Mouse (Mus musculus): ENCODE results near the gene Atp8b4. TPM values are rescaled to one million over a fixed set of nuclear protein-coding genes. Genes with fewer than 3 reads are reported as not detected.

The Atp8b4 gene
- polyA plus RNA-seq, 1 experiment: not detected

DNA sequence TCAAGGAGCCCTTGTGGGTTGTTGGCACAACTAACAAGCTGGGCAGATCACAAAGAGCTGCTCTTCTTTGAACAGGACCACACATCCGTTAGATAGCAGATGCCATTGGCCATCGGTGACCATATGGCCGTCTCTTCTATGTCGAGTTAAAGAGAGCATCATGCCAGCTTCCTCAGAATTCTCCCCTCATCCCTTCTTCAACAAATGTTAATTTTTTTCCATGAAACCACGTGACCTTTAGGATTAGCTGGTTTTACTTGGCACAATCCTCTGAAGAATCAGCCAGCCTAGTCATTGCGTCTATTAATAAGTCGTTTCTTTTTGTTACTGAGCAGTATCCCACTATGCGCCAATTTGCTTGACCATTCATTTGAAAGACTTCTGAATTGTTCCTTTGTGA lies 75.8 kb downstream of the Atp8b4 start:
- H3K4me1 ChIP-seq (ENCODE audit: control insufficient read depth, insufficient read depth, low read length): no peaks in the 10 kb centered on the region
- WGBS: 37% methylated on average over 8 of the region's 8 CpGs
- TF ChIP-seq CTCF (IDR thresholded peaks at IDR 0.05; ENCODE audit: insufficient read depth, low read depth, low read length): no peak
- no peak for TF ChIP-seq POLR2A (IDR thresholded peaks at IDR 0.05; ENCODE audit: insufficient read depth, low read depth, low read length)

DNA sequence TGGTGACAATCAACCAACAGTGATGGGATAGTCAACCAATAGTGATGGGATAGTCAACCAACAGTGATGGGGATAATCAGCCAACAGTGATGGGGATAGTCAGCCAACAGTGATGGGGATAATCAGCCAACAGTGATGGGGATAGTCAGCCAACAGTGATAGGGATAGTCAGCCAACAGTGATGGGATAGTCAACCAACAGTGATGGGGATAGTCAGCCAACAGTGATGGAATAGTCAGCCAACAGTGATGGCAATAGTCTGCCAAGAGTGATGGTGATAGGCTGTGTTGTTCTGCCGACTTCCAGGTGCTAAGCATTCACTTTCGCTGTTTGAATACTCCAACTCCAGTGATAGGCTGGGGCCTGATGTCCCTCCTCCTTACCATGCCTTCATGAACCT lies 79.6 kb downstream of the Atp8b4 start:
- Histone ChIP-seq H3K27ac (ENCODE audit: insufficient read depth, low read depth, low read length) (no peak overlapping the region), H3K4me3 (ENCODE audit: insufficient read depth, low read depth, low read length) (no peak overlapping the region), H3K4me1 (ENCODE audit: control insufficient read depth, insufficient read depth, low read length) (no peaks in the 10 kb centered on the region)
- 83% methylated on average over 2 of the region's 2 CpGs for WGBS
- TF ChIP-seq POLR2A (IDR thresholded peaks at IDR 0.05; ENCODE audit: insufficient read depth, low read depth, low read length) (no peak), CTCF (IDR thresholded peaks at IDR 0.05; ENCODE audit: insufficient read depth, low read depth, low read length) (no peak)

More for the DNA sequence above, 75.8 kb downstream of the Atp8b4 start:
- no peak overlapping the region for H3K27ac ChIP-seq (ENCODE audit: insufficient read depth, low read depth, low read length)
- no peak overlapping the region for H3K4me3 ChIP-seq (ENCODE audit: insufficient read depth, low read depth, low read length)

DNA sequence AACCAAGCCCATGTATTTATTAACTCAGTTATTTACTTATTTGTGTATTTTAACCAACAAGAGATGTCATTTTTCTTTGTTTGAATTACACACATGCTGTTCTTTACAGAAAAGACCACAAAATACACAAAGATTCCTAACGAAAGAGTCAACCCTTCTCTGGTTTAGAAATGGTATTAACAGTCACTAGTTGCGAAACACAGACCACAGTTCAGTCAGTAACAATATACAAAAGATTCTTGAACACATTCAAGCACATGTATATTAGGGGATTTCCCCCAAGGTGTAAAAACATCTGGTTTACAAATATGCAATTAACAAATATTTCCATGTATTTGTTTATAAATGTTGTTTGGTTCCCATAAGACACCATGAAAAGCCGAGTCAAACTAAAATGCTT lies 81.6 kb downstream of the Atp8b4 start:
- Histone ChIP-seq H3K4me3 (ENCODE audit: insufficient read depth, low read depth, low read length) (no peak overlapping the region), H3K27ac (ENCODE audit: insufficient read depth, low read depth, low read length) (no peak overlapping the region), H3K4me1 (ENCODE audit: control insufficient read depth, insufficient read depth, low read length) (no peaks in the 10 kb centered on the region)
- TF ChIP-seq CTCF (IDR thresholded peaks at IDR 0.05; ENCODE audit: insufficient read depth, low read depth, low read length): no peak
- no peak for TF ChIP-seq POLR2A (IDR thresholded peaks at IDR 0.05; ENCODE audit: insufficient read depth, low read depth, low read length)
- WGBS: 93% methylated on average over 3 of the region's 3 CpGs

DNA sequence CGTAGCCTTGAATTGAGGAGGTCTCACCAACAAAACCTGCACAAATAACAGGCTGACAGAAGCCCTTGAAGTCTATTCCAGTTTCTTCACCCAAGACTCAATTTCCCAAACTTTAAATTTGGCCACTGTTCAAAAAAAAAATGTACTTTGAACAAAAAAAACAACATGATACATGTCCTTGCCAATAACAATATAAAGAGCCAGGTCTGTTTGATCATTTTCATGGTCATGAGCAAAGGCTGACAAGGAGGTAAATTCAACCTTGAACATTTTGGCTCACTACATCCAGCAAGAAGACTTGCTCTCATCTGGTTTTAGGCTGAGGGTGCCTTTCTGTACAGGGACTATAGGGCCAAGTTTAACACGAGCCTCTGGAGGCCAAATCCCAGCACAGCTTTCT lies 83.7 kb downstream of the Atp8b4 start:
- Histone ChIP-seq H3K27ac (ENCODE audit: insufficient read depth, low read depth, low read length) (no peak overlapping the region), H3K4me3 (ENCODE audit: insufficient read depth, low read depth, low read length) (no peak overlapping the region), H3K4me1 (ENCODE audit: control insufficient read depth, insufficient read depth, low read length) (no peaks in the 10 kb centered on the region)
- whole genome bisulfite sequencing: 44% methylated on average over 2 of the region's 2 CpGs
- TF ChIP-seq POLR2A (IDR thresholded peaks at IDR 0.05; ENCODE audit: insufficient read depth, low read depth, low read length) (no peak), CTCF (IDR thresholded peaks at IDR 0.05; ENCODE audit: insufficient read depth, low read depth, low read length) (no peak)

DNA sequence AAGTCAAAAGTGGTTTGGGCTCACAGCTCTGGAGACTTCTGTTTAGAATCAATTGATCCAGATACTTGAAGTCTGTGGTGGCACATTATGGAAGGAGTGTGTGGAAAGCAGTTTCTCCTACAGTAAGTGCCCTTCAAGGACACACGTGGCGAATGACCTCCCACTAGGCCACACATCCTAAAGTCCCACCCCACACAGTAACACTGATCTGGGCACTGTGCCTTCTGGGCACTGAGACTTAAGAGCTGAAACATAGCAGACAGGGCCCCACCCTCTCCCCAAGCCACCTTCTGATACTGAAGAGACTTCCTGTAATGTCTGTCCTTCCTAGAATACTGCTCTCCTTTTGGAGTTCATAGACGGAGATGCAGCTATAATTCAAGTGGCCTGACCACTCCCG lies 84.5 kb downstream of the Atp8b4 start:
- no peak overlapping the region for H3K27ac ChIP-seq (ENCODE audit: insufficient read depth, low read depth, low read length)
- WGBS: 67% methylated on average over 4 of the region's 4 CpGs
- no peak overlapping the region for H3K4me3 ChIP-seq (ENCODE audit: insufficient read depth, low read depth, low read length)
- no peaks in the 10 kb centered on the region for H3K4me1 ChIP-seq (ENCODE audit: control insufficient read depth, insufficient read depth, low read length)
- TF ChIP-seq POLR2A (IDR thresholded peaks at IDR 0.05; ENCODE audit: insufficient read depth, low read depth, low read length): no peak
- no peak for TF ChIP-seq CTCF (IDR thresholded peaks at IDR 0.05; ENCODE audit: insufficient read depth, low read depth, low read length)

DNA sequence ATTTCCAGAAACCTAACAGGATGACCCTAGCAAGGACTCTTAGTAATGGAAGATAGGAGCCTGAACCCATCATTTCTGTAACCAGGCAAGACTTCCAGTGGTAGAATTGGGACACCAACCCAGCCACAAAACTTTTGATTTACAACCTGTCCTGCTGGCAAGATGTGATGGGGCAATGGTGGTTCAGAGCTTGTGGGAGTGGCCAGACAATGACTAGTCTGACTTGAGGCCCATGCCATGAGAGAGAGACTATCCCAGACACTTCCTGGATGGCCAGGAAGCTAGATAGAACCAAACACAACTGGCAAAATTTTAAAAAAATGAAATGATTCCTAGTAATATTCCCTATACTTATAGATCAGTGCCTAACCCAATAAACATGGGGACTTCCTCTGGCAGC lies 87.7 kb downstream of the Atp8b4 start:
- Histone ChIP-seq H3K4me1 (ENCODE audit: control insufficient read depth, insufficient read depth, low read length) (no peaks in the 10 kb centered on the region), H3K27ac (ENCODE audit: insufficient read depth, low read depth, low read length) (no peak overlapping the region), H3K4me3 (ENCODE audit: insufficient read depth, low read depth, low read length) (no peak overlapping the region)
- TF ChIP-seq POLR2A (IDR thresholded peaks at IDR 0.05; ENCODE audit: insufficient read depth, low read depth, low read length) (no peak), CTCF (IDR thresholded peaks at IDR 0.05; ENCODE audit: insufficient read depth, low read depth, low read length) (no peak)

DNA sequence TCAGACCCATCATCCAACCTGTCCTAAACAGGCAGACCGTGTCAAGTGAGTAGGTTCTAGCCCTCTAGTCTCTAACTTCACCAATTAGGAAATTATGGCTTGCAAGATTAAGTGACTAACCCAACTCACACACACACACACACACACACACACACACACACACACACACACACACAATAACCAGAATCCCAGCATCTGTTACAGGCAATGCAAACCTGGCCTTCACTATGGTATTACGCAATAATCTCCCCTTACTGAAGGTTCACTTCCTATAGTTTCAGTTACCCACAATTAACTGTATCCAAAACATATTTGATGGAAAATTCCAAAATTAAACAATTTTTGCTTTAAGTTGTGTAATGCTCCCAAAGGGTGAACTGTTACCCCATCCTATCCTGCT lies 101.0 kb downstream of the Atp8b4 start:
- TF ChIP-seq CTCF (IDR thresholded peaks at IDR 0.05; ENCODE audit: insufficient read depth, low read depth, low read length) (no peak), POLR2A (IDR thresholded peaks at IDR 0.05; ENCODE audit: insufficient read depth, low read depth, low read length) (no peak)
- Histone ChIP-seq H3K4me3 (ENCODE audit: insufficient read depth, low read depth, low read length) (no peak overlapping the region), H3K4me1 (ENCODE audit: control insufficient read depth, insufficient read depth, low read length) (no peaks in the 10 kb centered on the region), H3K27ac (ENCODE audit: insufficient read depth, low read depth, low read length) (no peak overlapping the region)
- 93% methylated on average over 2 of the region's 2 CpGs for WGBS

DNA sequence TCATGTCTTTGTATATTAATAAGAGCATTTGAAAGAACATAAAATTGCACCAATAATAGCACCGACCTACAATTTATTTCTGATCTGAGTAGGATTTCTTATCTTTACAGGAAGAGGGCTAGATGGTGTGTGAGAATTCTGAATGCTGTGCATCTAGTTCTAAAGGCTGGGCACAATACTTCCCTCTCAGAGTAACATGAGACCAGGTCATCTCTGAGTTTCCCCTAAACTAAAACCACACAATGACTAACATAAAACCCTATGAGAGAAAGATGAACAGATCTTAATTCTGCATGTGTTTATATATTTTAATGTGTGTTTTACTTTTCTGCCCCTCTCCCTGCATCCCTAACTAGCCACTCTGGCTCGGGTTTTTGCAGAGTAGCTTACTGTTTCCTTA lies 101.5 kb downstream of the Atp8b4 start:
- 65% methylated on average over 2 of the region's 2 CpGs for WGBS

DNA sequence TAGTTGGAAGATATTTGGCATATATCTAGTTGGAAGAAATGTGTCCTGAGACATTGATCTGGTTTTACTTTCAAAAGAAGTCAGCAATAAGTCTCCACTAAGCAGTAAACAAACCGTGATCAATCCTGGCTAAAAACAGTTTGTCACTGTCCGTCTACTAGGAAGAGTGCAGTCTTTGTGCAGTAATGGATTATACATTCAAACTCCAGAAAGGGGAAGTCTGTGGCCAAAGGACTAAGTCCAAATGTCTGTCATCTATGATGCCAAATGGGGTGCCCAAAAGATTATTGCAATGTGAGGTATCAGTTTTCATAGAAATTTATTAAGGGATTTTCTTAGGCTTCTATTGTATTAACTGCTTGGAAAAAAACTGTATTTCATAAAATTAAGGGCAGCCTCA lies 102.3 kb downstream of the Atp8b4 start:
- Histone ChIP-seq H3K4me3 (ENCODE audit: insufficient read depth, low read depth, low read length) (no peak overlapping the region), H3K4me1 (ENCODE audit: control insufficient read depth, insufficient read depth, low read length) (no peaks in the 10 kb centered on the region), H3K27ac (ENCODE audit: insufficient read depth, low read depth, low read length) (no peak overlapping the region)
- 75% methylated on average over 2 of the region's 2 CpGs for WGBS
- TF ChIP-seq POLR2A (IDR thresholded peaks at IDR 0.05; ENCODE audit: insufficient read depth, low read depth, low read length): no peak
- TF ChIP-seq CTCF (IDR thresholded peaks at IDR 0.05; ENCODE audit: insufficient read depth, low read depth, low read length): no peak

More for the DNA sequence above, 101.5 kb downstream of the Atp8b4 start:
- TF ChIP-seq CTCF (IDR thresholded peaks at IDR 0.05; ENCODE audit: insufficient read depth, low read depth, low read length) (no peak), POLR2A (IDR thresholded peaks at IDR 0.05; ENCODE audit: insufficient read depth, low read depth, low read length) (no peak)
- Histone ChIP-seq H3K4me1 (ENCODE audit: control insufficient read depth, insufficient read depth, low read length) (no peaks in the 10 kb centered on the region), H3K27ac (ENCODE audit: insufficient read depth, low read depth, low read length) (no peak overlapping the region), H3K4me3 (ENCODE audit: insufficient read depth, low read depth, low read length) (no peak overlapping the region)

DNA sequence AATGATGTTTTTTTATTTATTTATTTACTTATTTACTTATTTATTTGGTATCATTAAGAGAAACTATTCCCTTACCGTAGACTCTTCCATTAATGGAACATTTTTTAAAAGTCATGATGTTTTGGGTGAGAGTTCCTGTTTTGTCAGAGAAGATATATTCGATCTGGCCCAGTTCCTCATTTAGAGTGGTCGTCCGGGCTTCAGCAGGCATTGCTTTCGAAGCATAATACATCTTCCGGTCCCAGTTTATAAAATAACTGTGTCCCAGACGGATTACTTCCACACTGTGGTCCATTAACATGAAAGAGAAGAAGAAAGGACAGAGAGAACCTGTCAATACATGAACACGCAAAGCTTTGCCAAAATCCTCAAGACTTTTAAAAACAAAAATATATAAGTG lies 103.0 kb downstream of the Atp8b4 start:
- no peak overlapping the region for H3K4me3 ChIP-seq (ENCODE audit: insufficient read depth, low read depth, low read length)
- WGBS: 71% methylated on average over 8 of the region's 8 CpGs
- H3K27ac ChIP-seq (ENCODE audit: insufficient read depth, low read depth, low read length): no peak overlapping the region
- no peaks in the 10 kb centered on the region for H3K4me1 ChIP-seq (ENCODE audit: control insufficient read depth, insufficient read depth, low read length)
- TF ChIP-seq CTCF (IDR thresholded peaks at IDR 0.05; ENCODE audit: insufficient read depth, low read depth, low read length) (no peak), POLR2A (IDR thresholded peaks at IDR 0.05; ENCODE audit: insufficient read depth, low read depth, low read length) (no peak)
